Mouse (Mus musculus) macrophage (primary cell): ENCODE data around the gene Clcn6. TPM values are rescaled to one million over a fixed set of nuclear protein-coding genes. Genes with fewer than 3 reads are reported as not detected.

Experiments used
- H3K27ac ChIP-seq: fragments of 350-480 bp; formaldehyde crosslinking; 2 replicates; pipeline ENCODE4 v1.9.0; 2021
- H3K36me3 ChIP-seq: fragments of 350-480 bp; formaldehyde crosslinking; 2 replicates; pipeline ENCODE4 v1.9.0; 2021; ENCODE audit errors: inconsistent target
- H3K4me3 ChIP-seq: fragments of 350-480 bp; formaldehyde crosslinking; 2 replicates; pipeline ENCODE4 v1.9.0; 2021; ENCODE audit errors: inconsistent target
- H3K79me2 ChIP-seq: fragments of 350-480 bp; formaldehyde crosslinking; 2 replicates; pipeline ENCODE4 v1.9.0; 2021; ENCODE audit errors: inconsistent target
- WGBS: methylation state at CpG from one replicate; pipeline ENCODE4 v1.1.7; 2026; ENCODE audit warnings: inconsistent platforms; ENCODE audit not compliant: missing documents; 5-methylcytosine and 5-hydroxymethylcytosine counted together
- polyA plus RNA-seq: library from polyadenylated mRNA; stranded (reverse); fragments of 250-400 nt; gene quantifications from 3 replicates; pipeline ENCODE4 v1.2.4, GENCODE M21; 2018; ENCODE audit warnings: inconsistent platforms
- total RNA-seq, 78 experiments: library from RNA; depleted of rRNA; stranded (reverse); fragments of 250-400 nt; gene quantifications; 1 replicate in 9 of 78; 2 replicates in 24 of 78; 3 replicates in 43 of 78; 4 replicates in 2 of 78; pipeline ENCODE4 v1.2.4; 2018; ENCODE audit warnings: inconsistent platforms in 56 of 78

Clcn6 gene
- total RNA-seq (2018; cell fraction: chromatin; rRNA removed) = 10 to 100 TPM; 27.8 to 95.4 (median 63.1) TPM
- 10 to 100 TPM in 22 of 26 experiments, 1 to 10 TPM in 4; 8.4 to 18.4 (median 13.2) TPM for total RNA-seq (2018; cell fraction: cytosol; rRNA removed)
- total RNA-seq (2018; cell fraction: nucleus; rRNA removed) = 10 to 100 TPM; 33.8 to 86.0 (median 47.3) TPM
- 9.4 to 11.3 TPM (median 9.5 TPM) in 3 replicates for polyA plus RNA-seq

DNA sequence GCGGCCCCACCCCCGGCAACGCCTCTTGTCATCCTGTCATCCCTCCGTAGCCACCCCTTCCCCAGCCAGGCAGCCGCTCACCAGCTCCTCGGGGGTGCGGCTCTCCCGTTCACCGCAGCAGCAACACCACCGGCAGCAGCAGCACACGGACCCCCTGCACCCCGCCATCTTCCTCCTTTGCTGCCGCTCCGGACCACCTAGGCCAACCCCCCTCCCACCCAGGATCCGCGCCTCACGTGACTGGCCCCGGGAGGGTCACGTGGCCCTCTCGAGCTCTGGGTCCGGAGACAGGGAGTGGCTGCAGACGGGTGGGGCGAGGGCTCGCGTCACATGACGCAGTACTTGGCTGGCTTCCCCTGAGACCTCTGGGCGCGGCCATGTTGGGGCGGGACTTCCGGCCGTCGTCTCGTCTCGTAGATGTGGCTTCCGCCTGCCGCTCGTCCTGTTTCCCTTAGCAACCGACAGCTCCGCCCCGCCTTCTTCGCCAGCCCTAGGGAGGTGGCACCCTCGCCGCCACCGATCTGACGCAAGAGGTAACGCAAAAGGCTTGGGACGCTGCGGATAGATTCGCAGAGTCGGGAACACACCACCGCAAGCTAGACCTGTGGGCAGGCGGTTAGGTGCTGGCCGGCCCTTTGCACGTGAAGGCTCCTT is at the start of gene Clcn6, which contains the start of gene Mthfr:
Clcn6 (minus strand) TSS at position 222 of the 654 bp plus-strand sequence.
Mthfr (plus strand) TSS at position 478 of the 654 bp plus-strand sequence.
- Histone ChIP-seq H3K4me3 (peak within 1 kb of the TSS; percentile 78), H3K27ac (peak within 1 kb of the TSS; percentile 89), H3K36me3 (no peaks in the 10 kb centered on the region), H3K79me2 (peaks cover 90% of the 10 kb centered on the region)
- WGBS = under 1% methylated on average over 54 of the region's 54 CpGs

DNA sequence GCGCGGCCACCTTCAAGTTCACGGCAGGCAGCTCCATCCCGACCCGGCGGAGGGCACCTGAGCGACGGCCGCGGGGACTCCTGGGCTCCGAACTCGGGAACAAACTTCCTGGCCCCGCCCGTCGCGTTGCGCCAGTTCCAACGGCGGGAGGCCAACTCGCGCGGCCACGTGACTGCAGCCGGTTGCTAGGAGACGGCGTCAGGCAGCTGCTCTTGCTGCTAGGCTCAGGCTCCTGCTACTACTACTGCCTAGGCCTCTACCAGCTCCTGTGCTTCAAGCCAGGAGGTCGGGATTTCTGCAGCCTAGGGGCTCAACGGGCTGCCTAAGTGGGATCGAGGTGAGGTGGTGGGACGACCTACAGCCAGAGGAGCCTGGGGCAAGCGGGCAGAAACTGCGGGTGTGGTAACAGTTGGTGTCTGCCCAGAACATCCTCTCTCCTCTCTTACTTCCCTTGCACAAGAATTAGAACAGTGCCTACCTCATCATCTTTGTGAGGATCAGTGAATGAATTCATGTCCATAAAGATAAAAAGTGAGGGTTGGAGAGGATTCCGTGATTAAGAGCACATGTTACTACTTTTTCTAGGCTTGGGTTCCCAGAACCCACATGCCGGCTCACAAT is 49.4 kb upstream of the Clcn6 start, which contains the start of gene Agtrap:
Agtrap (minus strand) TSS at position 125 of the 621 bp plus-strand sequence.
- peak within 1 kb of the TSS; percentile 33 for H3K27ac ChIP-seq
- WGBS = 7% methylated on average over 34 of the region's 34 CpGs
- peak within 1 kb of the TSS; percentile 54 for H3K4me3 ChIP-seq
- no peaks in the 10 kb centered on the region for H3K36me3 ChIP-seq
- peaks cover 16% of the 10 kb centered on the region; the same call in 1 of the 2 replicates for H3K79me2 ChIP-seq

DNA sequence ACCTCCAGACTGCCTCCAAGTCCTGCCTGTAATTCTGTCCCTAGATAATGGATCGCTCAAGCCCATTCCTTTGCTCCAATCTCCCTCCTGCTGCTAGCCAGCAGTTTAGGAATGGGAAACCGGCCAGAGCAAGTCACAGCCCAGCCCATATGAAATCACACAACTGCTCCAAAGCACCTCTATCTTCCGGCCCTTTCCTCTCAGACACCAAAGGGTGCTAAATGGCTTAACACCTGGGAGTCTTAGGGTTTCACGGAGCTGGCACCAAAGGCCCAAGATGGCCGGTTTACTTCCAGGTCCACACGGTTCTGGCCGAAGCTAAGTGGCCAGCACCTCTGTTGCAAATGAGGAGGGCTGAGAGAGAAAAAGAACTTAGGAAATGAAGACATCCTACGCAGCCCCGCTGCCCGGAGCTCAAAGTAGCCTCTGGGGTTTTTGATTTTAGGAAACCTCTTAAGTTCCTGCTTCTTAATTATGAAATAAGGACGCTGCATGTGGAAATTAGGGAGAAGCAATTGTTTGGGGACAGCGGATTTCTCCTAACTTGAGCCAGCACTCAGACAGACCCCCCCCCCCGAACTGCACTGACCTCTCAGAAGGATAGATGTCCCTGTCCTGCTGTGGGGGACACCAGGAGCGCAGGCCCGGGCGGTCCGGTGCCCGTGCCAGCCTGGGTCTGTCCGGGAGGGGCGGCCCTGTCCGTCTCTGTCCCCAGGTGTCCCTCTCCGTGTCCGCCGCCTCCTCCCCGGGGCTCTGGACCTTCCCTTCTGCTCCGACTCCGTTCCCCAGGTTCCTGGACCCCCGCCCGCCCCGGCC is 48.7 kb upstream of the Clcn6 start:
- 4% methylated on average over 29 of the region's 30 CpGs for WGBS
- Histone ChIP-seq H3K4me3 (peak overlapping the region; percentile 54), H3K36me3 (no peaks in the 10 kb centered on the region), H3K79me2 (peaks cover 16% of the 10 kb centered on the region; the same call in 1 of the 2 replicates), H3K27ac (no peak overlapping the region; the same call in 1 of the 2 replicates)

DNA sequence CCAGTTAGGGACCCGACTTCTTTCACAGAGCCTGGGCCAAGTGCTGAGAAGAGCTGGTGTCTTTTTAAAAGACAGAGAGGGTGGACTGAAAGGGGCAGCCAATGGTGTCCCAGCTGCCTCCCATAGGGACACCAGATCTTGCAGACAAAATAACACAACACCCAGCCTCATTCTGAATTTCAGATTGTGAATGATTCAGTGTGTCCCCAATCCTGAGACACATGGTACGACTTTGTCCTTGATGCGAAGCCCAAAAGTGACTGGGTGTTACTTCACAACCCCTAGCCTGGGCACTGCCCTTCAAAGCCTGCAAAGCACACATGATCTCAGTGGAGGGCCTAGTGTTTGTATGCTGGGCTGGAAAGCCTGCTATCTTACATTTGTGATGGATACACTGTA is 47.3 kb upstream of the Clcn6 start:
- H3K27ac ChIP-seq = no peak overlapping the region
- 75% methylated on average over 3 of the region's 3 CpGs for WGBS
- H3K79me2 ChIP-seq = peaks cover 16% of the 10 kb centered on the region; the same call in 1 of the 2 replicates
- H3K4me3 ChIP-seq = no peak overlapping the region
- peaks cover 13% of the 10 kb centered on the region for H3K36me3 ChIP-seq

DNA sequence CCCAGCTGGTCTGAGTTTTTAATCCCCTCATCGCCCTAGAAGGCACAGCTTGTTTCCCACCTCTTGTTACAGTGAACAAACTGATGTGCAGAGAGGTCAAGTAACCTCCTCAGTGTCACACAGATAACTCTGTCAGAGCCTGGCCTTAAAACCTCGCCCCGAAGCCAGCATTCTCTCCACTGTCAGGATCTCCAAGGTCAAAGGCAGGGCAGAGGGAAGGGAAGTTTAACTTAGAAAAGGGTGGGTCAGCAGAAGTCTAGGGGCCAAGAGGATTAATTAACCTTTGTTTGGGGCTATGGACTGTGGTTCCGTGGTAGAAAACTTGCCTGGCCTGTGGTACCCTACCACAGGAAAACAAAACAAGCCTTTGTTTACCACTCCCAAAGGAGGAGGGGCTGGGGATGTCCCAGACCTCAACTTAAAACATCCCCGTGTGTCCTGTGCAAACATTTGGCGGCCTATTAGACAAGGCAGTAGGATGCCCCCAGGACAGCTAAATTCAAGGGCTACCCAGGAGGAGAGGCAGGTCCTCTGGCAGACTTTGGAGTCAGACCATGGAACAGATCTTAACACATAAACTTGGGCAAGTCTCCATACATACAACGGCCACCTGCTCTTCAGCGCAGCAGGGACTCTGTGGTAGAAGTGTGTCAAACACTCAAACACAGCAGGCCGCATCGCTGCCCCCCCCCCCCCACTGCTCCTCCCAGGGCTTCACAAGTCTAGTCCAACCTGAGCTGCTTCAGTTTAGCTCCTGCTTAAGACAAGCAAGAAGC is 46.7 kb upstream of the Clcn6 start:
- WGBS = 65% methylated on average over 10 of the region's 10 CpGs
- Histone ChIP-seq H3K4me3 (no peak overlapping the region), H3K27ac (no peak overlapping the region)

DNA sequence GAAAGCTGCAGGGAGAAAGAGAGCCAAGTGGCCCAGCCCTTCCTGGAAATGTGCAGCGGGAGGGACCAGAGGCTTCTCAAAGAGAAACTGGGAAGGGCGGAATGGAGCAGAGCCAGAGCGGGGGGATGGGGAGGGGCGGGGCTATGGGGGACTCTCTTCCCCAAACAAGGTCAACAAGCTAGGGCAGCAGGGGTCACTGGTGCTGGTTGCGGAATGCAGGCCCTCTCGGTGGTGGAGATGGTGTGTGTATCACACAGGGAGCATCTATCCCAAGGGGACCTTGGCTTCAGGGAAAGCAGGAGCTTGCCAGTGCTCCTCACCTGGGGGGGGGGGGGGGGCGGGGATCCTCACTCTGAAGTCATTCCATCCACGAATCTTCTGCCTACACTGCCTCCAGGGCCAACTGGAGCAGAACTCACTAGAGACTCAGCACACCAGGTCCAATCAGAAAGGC is 45.7 kb upstream of the Clcn6 start:
- no peak overlapping the region for H3K27ac ChIP-seq
- H3K36me3 ChIP-seq = peaks cover 29% of the 10 kb centered on the region
- WGBS = 39% methylated on average over 6 of the region's 8 CpGs

More for the DNA sequence above, 46.7 kb upstream of the Clcn6 start:
- Histone ChIP-seq H3K79me2 (peaks cover 16% of the 10 kb centered on the region; the same call in 1 of the 2 replicates), H3K36me3 (peaks cover 19% of the 10 kb centered on the region)

DNA sequence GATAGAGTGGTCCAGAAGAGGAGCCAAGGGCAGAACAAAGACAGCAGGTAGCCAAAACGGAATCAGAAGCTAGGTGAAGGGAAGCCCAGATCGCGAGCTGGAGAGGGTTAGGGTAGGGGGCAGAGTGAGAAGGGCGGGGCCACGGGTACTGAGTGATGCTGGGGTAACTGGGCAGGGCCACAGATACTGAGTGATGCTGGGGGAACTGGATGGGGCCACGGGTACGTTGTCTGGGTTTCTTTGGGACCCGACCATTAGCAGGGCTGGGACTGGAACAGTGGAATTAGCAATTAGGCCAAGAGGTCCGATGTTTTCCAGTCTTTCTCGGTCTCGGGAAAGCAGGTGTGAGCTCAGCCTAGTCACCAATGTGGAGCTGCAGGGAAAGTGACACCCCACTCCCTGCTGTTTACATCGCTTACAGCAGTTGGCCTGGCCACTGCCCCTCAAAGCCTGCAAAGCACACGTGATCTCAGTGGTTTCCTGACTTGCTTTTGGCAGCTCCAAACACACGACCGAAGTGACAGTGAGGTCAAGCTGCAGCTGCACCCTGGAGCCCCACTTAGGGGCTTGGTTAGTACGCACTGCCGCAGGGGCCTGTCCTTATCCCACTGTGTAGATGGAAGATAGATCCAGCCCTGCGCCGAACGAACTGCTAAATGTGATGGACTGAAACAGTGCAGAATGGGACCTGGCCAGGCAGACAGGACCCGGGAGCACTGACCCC is 44.7 kb upstream of the Clcn6 start:
- H3K79me2 ChIP-seq = peaks cover 16% of the 10 kb centered on the region; the same call in 1 of the 2 replicates
- peaks cover 30% of the 10 kb centered on the region for H3K36me3 ChIP-seq
- H3K4me3 ChIP-seq = no peak overlapping the region
- no peak overlapping the region for H3K27ac ChIP-seq
- whole genome bisulfite sequencing = 34% methylated on average over 21 of the region's 21 CpGs

More for the DNA sequence above, 45.7 kb upstream of the Clcn6 start:
- H3K79me2 ChIP-seq = peaks cover 16% of the 10 kb centered on the region; the same call in 1 of the 2 replicates
- H3K4me3 ChIP-seq = no peak overlapping the region

DNA sequence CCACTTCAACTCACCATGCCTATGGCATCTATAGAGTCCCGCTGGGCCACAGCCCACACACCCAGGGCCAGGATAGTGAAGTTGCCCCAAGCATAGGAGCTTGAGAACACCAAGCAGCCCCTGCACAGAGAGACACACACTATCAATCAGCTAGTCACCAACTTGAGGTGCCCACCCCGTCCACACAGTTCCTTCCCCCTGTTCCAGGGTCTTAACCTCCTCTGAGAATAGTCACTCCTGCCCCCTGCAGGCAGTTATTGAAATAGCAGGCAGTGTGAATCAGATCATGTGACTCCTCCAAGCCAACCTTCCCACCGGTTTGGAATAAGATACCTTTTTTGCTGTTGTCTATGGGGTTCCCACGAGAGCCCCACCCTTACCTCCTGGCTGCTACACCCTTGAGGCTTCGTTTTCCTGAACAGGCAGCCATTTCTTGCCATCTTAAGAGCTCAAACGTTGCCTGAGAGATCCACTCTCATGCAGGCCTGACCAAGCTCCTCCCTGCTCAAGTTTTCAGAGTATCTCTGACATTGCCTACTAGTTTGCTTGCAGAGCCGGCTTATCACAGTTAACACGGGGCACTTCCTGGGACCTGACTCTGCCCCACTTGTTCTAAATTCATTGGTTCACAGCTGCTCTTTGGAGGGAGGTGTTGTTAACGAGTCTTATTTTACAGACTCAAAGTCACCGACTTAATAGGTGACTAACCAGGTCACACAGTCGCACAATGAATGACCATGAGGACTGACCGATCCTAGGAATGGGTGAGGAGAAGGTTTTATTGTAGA is 43.8 kb upstream of the Clcn6 start:
- H3K27ac ChIP-seq = no peak overlapping the region
- 51% methylated on average over 12 of the region's 12 CpGs for WGBS
- H3K79me2 ChIP-seq = peaks cover 16% of the 10 kb centered on the region; the same call in 1 of the 2 replicates
- peaks cover 30% of the 10 kb centered on the region for H3K36me3 ChIP-seq
- no peak overlapping the region for H3K4me3 ChIP-seq

DNA sequence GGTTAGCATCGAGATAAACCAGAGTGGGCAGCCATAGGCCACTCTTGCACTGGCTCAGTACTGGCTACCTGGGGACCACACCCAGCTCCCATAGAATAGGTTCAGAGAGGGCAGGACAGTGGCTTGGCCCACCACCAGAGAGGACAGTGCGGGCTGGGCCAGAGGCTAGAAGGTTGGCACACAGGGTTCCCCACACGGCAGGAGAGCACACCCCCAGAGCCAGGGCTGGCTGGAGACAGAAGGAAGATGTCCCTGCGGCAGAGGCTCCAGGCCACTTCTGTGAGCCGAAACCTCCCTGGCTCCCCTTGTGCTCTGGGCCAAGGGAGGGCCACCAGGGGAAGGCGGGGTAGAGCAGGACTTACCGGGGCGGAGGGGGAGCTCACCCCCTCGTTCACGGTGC is 42.6 kb upstream of the Clcn6 start:
- Histone ChIP-seq H3K27ac (no peak overlapping the region), H3K79me2 (peaks cover 4% of the 10 kb centered on the region; the same call in 1 of the 2 replicates), H3K4me3 (no peak overlapping the region), H3K36me3 (peaks cover 30% of the 10 kb centered on the region)
- WGBS = 87% methylated on average over 10 of the region's 10 CpGs

DNA sequence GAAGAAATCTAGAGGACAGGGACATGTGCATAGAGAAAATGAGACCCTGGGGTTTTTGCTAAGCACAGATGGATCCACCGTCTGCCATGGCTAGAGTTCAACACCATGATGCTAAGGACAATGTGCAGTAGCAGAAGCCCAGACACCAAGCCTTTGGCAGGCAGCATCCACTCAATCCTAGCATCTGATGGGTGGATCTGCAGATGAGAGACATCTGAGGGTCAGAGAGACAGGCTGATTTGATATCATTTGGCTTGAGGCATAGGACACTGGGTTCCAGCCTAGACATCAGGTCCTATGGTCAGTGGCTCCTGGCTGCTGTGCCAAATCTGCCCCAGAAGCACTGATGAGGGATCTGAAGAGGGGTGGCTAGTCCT is 42.0 kb upstream of the Clcn6 start:
- Histone ChIP-seq H3K27ac (no peak overlapping the region), H3K4me3 (no peak overlapping the region), H3K36me3 (peaks cover 30% of the 10 kb centered on the region), H3K79me2 (no peaks in the 10 kb centered on the region; the same call in 1 of the 2 replicates)
- WGBS = 88% methylated on average over 1 of the region's 1 CpGs

DNA sequence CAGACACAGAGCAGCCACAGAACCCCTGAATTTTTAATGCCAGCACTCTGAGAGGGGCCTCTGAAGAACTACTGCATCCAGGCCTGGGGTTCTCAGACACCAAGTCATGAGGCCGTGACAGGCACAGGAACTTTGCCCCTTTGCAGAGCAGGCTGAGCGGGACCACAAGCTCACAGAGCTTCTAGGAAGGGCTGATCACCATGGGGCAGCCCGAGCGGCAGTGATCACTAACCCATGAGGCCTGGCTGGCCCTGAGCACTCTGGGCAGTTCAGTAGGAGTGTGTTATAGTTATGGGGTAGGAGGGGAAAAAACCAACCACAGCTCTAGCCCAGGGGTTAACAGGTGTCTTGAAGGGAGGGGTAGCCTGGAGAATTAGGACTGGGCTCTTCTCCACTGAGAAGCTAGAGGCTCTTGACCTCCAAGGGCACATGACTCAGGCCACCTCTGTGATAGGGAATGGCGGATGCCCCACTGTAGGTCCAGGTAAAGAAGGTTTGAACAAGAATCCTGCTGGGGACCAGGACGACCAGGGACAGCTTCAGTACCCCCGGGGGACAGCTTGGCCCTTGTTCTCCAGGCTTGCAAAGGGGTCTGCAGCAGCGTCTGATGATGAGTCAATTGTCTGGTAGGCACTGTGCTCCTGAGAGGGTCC is 41.4 kb upstream of the Clcn6 start:
- H3K79me2 ChIP-seq = no peaks in the 10 kb centered on the region; the same call in 1 of the 2 replicates
- H3K4me3 ChIP-seq = no peak overlapping the region
- H3K36me3 ChIP-seq = peaks cover 30% of the 10 kb centered on the region
- 98% methylated on average over 8 of the region's 8 CpGs for WGBS
- no peak overlapping the region for H3K27ac ChIP-seq

DNA sequence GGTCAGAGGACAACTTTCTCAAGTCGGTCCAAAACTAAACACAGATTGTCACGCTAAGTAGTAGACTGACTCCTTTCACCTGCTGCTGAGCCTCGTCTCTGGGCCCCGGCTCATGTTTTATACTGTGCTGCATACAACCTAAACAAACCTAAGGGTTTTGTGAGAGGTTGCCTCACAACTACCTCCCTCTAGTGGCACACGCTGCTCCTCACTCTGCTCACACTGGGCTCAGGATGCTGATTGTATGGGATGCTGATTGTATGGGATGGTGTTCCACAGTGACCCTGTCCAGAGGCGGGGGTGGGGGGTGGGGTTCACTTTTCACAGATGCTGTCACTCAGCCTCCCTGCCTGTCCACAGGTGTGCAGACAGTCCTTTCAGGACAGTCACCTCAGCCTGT is 40.6 kb upstream of the Clcn6 start:
- Histone ChIP-seq H3K36me3 (peaks cover 30% of the 10 kb centered on the region), H3K79me2 (no peaks in the 10 kb centered on the region), H3K4me3 (no peak overlapping the region), H3K27ac (no peak overlapping the region)
- WGBS = 90% methylated on average over 5 of the region's 6 CpGs
